Mouse (Mus musculus): ENCODE results near the gene Rnf213. TPM values are rescaled to one million over a fixed set of nuclear protein-coding genes. Genes with fewer than 3 reads are reported as not detected.
A peak's percentile ranks its signal among the peaks of the same experiment; 100 is the strongest.

Rnf213 gene
- total and polyA plus RNA-seq, 3 experiments, result 3.5 to 66.4 (median 46.3) TPM

DNA sequence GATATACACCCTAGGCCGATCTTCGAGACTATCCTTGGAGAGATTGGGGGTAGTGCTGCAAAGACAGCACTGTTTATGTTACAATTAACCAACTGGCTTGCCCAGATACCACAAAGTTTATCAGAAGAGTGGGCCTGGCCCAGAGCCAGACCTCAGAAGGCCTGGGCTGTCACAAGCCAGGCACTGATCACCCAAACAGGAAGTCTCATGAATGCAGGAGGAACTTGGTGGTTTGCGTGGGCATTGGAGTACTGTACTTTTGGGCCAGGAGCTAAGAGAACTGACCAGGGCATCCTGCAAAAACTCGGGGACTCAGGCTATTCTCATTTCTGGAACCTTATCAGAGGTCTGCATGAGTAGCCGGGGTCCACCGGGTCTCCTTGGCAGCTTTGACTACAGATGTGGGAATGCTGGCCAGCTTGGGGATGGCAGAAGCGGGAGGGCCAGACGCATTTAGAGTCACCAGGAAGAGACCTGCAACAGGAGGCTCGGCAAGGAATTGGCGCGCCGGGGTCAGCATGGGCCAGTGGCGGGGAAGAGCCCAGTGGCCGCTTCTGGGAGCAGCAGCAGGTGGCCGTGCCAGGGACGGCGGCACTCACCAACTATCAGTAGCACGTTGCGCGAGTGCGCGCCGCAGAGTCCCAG is 38.0 kb upstream of the Rnf213 start:
- ATAC-seq (ENCODE audit: extremely low read depth, insufficient number of reproducible peaks, low FRiP score, poor library complexity, severe bottlenecking) (peak; percentile 75), DNase-seq (ENCODE audit: low spot score) (peak; percentile 91)
- peaks cover 17% of the 10 kb centered on the region for H3K27me3 ChIP-seq (ENCODE audit: insufficient read depth, low read length)
- peaks cover 53% of the 10 kb centered on the region for H3K36me3 ChIP-seq (replicated peaks)
- peak overlapping the region; percentile 96 for H3K4me3 ChIP-seq (ENCODE audit: low read depth, low read length)
- peaks cover 49% of the 10 kb centered on the region for H3K4me1 ChIP-seq (ENCODE audit: insufficient read depth, low read depth, low read length)
- TF ChIP-seq GATA2 (IDR thresholded peaks at IDR 0.05; ENCODE audit: borderline replicate concordance, low read depth, low read length) (no peak), POLR2AphosphoS5 (IDR thresholded peaks at IDR 0.05; ENCODE audit: insufficient replicate concordance, low read depth, low read length) (no peak), TAL1 (conservative IDR thresholded peaks at IDR 0.05; ENCODE audit: low read depth, low read length) (peak; percentile 17; the same call in 1 of the 2 replicates)
- no peaks in the 10 kb centered on the region for H3K9me3 ChIP-seq (replicated peaks)

DNA sequence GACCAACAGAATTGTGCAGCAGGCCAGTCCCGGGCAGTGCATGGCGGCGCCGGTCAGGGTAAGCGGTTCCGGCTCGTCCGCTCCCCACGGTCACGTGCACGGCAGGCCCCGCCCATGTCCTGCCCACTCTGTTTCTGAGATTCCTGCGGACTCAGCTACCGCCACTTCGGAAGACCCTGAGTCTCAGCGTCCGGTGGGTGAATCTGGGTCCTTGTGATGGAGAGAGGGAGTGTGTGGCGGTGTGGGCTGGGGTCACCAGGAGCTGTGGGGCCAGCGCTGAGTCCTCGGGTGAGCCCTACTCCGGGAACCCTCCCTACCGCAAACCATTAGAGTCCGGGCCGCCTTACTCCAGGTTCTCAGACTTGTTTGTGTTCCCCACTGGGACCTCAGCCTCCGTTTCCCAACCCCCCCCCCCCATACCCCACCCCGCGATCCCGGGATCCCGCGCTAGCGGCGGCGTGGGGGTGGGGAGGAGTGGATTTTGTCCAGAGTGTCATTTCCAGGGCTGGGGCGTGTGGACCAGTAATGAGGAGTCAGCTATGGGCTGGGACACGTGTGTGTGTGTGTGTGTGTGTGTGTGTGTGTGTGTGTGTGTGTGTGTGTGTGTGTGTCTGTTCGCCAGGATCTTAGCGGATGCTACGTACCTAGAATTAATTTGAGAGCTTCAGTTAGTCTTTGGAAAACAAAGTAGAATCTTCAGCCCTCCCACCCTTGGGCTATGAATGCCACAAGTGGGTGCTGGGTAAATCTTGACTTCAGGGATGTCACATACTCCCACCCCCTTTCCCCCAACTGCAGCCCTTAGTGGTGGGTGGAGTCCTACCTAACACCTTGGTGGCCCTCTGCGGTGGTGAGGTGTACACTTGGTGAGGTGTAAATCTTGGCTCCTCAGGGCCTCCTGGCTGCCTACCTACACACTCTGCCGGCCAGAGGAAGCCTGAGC is 37.2 kb upstream of the Rnf213 start, which contains the start of the genes Sgsh and Slc26a11:
Gene Sgsh (minus strand): TSS at position 94 of the 943 bp plus-strand sequence.
Gene Slc26a11 (plus strand): TSS at position 115 of the 943 bp plus-strand sequence.
- peak; percentile 81 for DNase-seq (ENCODE audit: low spot score)
- ATAC-seq (ENCODE audit: extremely low read depth, insufficient number of reproducible peaks, low FRiP score, poor library complexity, severe bottlenecking), result peak; percentile 59
- H3K4me1 ChIP-seq (ENCODE audit: insufficient read depth, low read depth, low read length), result peaks cover 49% of the 10 kb centered on the region

GRCm38 (mm10) chr11:119359089-119359488 is 33.8 kb upstream of the Rnf213 start:
- H3K27me3 ChIP-seq (ENCODE audit: insufficient read depth, low read length), result peaks cover 10% of the 10 kb centered on the region

More for the DNA sequence above, 37.2 kb upstream of the Rnf213 start, which contains the start of the genes Sgsh and Slc26a11:
- Histone ChIP-seq H3K27me3 (ENCODE audit: insufficient read depth, low read length) (peaks cover 17% of the 10 kb centered on the region), H3K36me3 (replicated peaks) (peaks cover 48% of the 10 kb centered on the region), H3K4me3 (ENCODE audit: low read depth, low read length) (peak within 1 kb of the TSS; percentile 96), H3K9me3 (replicated peaks) (no peaks in the 10 kb centered on the region)
- TF ChIP-seq POLR2AphosphoS5 (IDR thresholded peaks at IDR 0.05; ENCODE audit: insufficient replicate concordance, low read depth, low read length), result no peak
- TF ChIP-seq GATA1 (IDR thresholded peaks at IDR 0.05; ENCODE audit: borderline replicate concordance, low read length), result no peak
- no peak for TF ChIP-seq TAL1 (conservative IDR thresholded peaks at IDR 0.05; ENCODE audit: low read depth, low read length)
- TF ChIP-seq CTCF (IDR thresholded peaks at IDR 0.05; ENCODE audit: low read depth, low read length), result no peak
- TF ChIP-seq GATA2 (IDR thresholded peaks at IDR 0.05; ENCODE audit: borderline replicate concordance, low read depth, low read length), result no peak

GRCm38 (mm10) chr11:119362769-119363533 is 29.9 kb upstream of the Rnf213 start:
- H3K27me3 ChIP-seq (ENCODE audit: insufficient read depth, low read length), result peaks cover under 1% of the 10 kb centered on the region; the same call in 1 of the 2 replicates
- no peak for TF ChIP-seq CTCF (IDR thresholded peaks at IDR 0.05; ENCODE audit: low read depth, low read length)
- TF ChIP-seq GATA2 (IDR thresholded peaks at IDR 0.05; ENCODE audit: borderline replicate concordance, low read depth, low read length), result no peak
- TF ChIP-seq POLR2AphosphoS5 (IDR thresholded peaks at IDR 0.05; ENCODE audit: insufficient replicate concordance, low read depth, low read length), result no peak
- no peak for TF ChIP-seq TAL1 (conservative IDR thresholded peaks at IDR 0.05; ENCODE audit: low read depth, low read length)
- TF ChIP-seq GATA1 (IDR thresholded peaks at IDR 0.05; ENCODE audit: borderline replicate concordance, low read length), result no peak

More at GRCm38 (mm10) chr11:119359089-119359488, 33.8 kb upstream of the Rnf213 start:
- Histone ChIP-seq H3K36me3 (replicated peaks) (peaks cover 36% of the 10 kb centered on the region), H3K9me3 (replicated peaks) (no peaks in the 10 kb centered on the region), H3K4me3 (ENCODE audit: low read depth, low read length) (no peak overlapping the region), H3K4me1 (ENCODE audit: insufficient read depth, low read depth, low read length) (peaks cover 33% of the 10 kb centered on the region)
- ATAC-seq (ENCODE audit: extremely low read depth, insufficient number of reproducible peaks, low FRiP score, poor library complexity, severe bottlenecking) (no peak), DNase-seq (ENCODE audit: low spot score) (no peak)
- TF ChIP-seq GATA2 (IDR thresholded peaks at IDR 0.05; ENCODE audit: borderline replicate concordance, low read depth, low read length), result no peak
- TF ChIP-seq POLR2AphosphoS5 (IDR thresholded peaks at IDR 0.05; ENCODE audit: insufficient replicate concordance, low read depth, low read length), result no peak
- TF ChIP-seq CTCF (IDR thresholded peaks at IDR 0.05; ENCODE audit: low read depth, low read length), result no peak
- no peak for TF ChIP-seq GATA1 (IDR thresholded peaks at IDR 0.05; ENCODE audit: borderline replicate concordance, low read length)
- TF ChIP-seq TAL1 (conservative IDR thresholded peaks at IDR 0.05; ENCODE audit: low read depth, low read length), result no peak

GRCm38 (mm10) chr11:119363534-119364145 is 29.3 kb upstream of the Rnf213 start:
- H3K36me3 ChIP-seq (replicated peaks), result peaks cover 23% of the 10 kb centered on the region
- ATAC-seq (ENCODE audit: extremely low read depth, insufficient number of reproducible peaks, low FRiP score, poor library complexity, severe bottlenecking) (peak; percentile 88), DNase-seq (ENCODE audit: low spot score) (peak; percentile 57)
- 0 out of 2 replicates have a peak overlapping the region, but pooled peaks have one; percentile 5 for H3K4me3 ChIP-seq (ENCODE audit: low read depth, low read length)
- H3K9me3 ChIP-seq (replicated peaks), result peaks cover 4% of the 10 kb centered on the region
- H3K4me1 ChIP-seq (ENCODE audit: insufficient read depth, low read depth, low read length), result peaks cover 7% of the 10 kb centered on the region
- H3K27me3 ChIP-seq (ENCODE audit: insufficient read depth, low read length), result no peaks in the 10 kb centered on the region; the same call in 1 of the 2 replicates
- TF ChIP-seq CTCF (IDR thresholded peaks at IDR 0.05; ENCODE audit: low read depth, low read length), result peak; percentile 76
- TF ChIP-seq GATA2 (IDR thresholded peaks at IDR 0.05; ENCODE audit: borderline replicate concordance, low read depth, low read length), result no peak
- TF ChIP-seq TAL1 (conservative IDR thresholded peaks at IDR 0.05; ENCODE audit: low read depth, low read length), result no peak

More at GRCm38 (mm10) chr11:119362769-119363533, 29.9 kb upstream of the Rnf213 start:
- peaks cover 24% of the 10 kb centered on the region for H3K36me3 ChIP-seq (replicated peaks)
- DNase-seq (ENCODE audit: low spot score) (no peak), ATAC-seq (ENCODE audit: extremely low read depth, insufficient number of reproducible peaks, low FRiP score, poor library complexity, severe bottlenecking) (no peak)
- 0 out of 2 replicates have a peak overlapping the region, but pooled peaks have one; percentile 5 for H3K4me3 ChIP-seq (ENCODE audit: low read depth, low read length)
- H3K9me3 ChIP-seq (replicated peaks), result peaks cover 4% of the 10 kb centered on the region
- peaks cover 7% of the 10 kb centered on the region for H3K4me1 ChIP-seq (ENCODE audit: insufficient read depth, low read depth, low read length)
